Mouse (Mus musculus): ENCODE measurements at regions not wholly inside any gene's neighbourhood (a gene's known extent, or its start where the extent isn't known, plus 50 kb on each side); places are given as distances from the start of the nearest gene placed in this dataset.
"Not testable (repeated sequence)": the region's sequence is repeated elsewhere in the genome, so short reads cannot be mapped to it uniquely, and the experiment has no call there.

GRCm38 (mm10) chr6:68977959-68978358, 1442.4 kb upstream of the Tacstd2 start:
- no peak for DNase-seq (ENCODE audit: low spot score in 2 of 2)

DNA sequence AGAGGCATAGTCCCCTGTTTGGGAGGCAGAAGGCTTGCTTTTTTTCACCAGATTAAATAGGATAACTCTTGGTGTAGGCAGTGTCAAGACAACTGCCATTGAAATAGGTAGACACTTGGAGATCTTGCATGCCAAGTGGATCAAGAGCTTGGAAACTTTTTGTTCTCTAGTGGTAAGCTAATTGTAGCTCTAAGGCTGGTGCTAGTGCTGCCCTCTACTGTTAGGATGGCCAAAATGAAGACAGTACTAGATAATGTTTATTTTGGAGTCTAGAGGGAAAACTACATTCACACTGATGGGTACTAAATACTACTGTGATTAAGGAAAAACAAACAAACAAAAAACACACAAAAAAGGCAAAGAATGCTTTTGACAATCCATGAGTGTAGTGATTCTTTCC, 1428.4 kb upstream of the Tacstd2 start:
- no peak for DNase-seq (ENCODE audit: low spot score in 2 of 2)

- not testable (repeated sequence) for DNase-seq (ENCODE audit: low spot score in 2 of 2)
These were observed 1402.5 kb upstream of the Tacstd2 start for GRCm38 (mm10) chr6:68938104-68938503.

GRCm38 (mm10) chr6:68931860-68932259, 1396.3 kb upstream of the Tacstd2 start:
- not testable (repeated sequence) for DNase-seq (ENCODE audit: low spot score in 2 of 2)

GRCm38 (mm10) chr6:68915536-68915935, 1379.9 kb upstream of the Tacstd2 start:
- DNase-seq (ENCODE audit: low spot score in 2 of 2): no peak

DNA sequence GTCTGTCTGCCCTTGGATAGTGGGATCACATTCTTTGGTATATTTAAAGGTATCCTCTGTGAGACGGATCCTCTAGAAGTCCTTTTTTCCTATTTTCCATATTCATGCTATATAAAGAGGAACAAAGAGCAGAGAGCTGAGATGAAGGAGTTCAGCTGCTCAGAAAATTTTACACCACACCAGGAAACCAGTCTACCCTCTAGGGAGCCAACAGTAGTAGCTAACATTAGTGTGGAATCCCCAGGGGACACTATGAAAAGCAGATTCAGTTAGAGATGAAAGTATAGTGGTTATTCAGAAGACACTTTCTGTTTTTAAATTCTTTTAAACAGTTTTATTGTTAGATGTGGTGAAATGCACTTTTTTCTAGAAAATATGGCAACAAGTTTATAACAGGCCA, 1348.5 kb upstream of the Tacstd2 start:
- no peak for DNase-seq (ENCODE audit: low spot score in 2 of 2)

DNA sequence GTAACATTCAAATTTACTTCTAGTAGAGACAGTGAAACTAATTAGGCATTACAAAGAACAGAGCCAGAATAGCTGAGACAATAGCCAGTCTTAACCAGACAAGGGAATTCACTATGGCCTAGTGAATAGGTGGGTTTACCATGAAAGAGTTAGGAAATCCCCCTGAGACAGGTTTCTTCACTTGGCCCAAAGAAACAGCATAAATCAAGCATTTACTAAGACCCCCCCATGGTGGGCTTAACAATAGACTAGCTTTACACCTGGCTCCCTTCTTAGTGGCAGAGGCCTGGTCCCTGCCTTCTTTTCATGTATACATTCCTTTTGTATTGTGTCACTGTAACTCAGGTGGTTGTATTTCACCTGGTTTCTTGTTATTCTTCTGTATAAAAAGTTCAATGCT, 1317.2 kb upstream of the Tacstd2 start:
- not testable (repeated sequence) for DNase-seq (ENCODE audit: low spot score in 2 of 2)

DNA sequence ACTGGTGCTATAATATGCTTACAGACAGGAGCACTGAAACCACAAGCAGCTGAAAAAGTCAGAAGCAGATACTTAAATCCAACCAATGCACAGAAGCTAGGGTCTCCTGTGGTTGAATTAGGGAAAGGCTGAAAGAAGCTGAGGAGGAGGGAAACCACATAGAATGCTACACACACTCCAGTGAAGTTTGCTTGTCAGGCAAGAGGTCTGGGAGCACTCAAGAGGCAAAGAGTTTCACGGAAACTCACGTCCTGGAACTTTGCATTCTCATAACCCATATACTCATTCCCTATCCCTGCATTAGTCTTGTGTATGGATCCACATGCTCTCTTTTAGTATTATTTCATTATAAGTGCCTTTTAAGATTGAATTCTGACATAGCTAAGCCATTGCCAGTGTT, 1316.7 kb upstream of the Tacstd2 start:
- DNase-seq (ENCODE audit: low spot score in 2 of 2): no peak

GRCm38 (mm10) chr6:68835186-68835585, 1299.6 kb upstream of the Tacstd2 start:
- DNase-seq (ENCODE audit: low spot score in 2 of 2): no peak

GRCm38 (mm10) chr6:68834633-68835032, 1299.0 kb upstream of the Tacstd2 start:
- no peak for DNase-seq (ENCODE audit: low spot score in 2 of 2)

DNA sequence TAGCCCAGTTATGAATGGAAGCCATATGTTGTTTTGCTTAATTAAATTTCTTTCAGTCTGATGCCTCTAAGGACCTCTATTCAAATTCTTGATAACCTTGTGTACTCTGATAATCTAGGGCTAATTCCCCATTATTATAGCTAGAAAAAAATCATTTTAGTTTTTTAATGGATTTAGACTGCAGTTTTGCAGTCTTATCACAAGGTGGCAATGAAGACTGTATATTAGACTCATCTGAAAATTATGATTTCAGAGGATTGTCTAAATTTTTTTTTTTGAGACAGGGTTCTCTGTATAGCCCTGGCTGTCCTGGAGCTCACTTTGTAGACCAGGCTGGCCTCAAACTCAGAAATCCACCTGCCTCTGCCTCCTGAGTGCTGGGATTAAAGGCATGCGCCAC, 1292.9 kb upstream of the Tacstd2 start:
- not testable (repeated sequence) for DNase-seq (ENCODE audit: low spot score in 2 of 2)

DNA sequence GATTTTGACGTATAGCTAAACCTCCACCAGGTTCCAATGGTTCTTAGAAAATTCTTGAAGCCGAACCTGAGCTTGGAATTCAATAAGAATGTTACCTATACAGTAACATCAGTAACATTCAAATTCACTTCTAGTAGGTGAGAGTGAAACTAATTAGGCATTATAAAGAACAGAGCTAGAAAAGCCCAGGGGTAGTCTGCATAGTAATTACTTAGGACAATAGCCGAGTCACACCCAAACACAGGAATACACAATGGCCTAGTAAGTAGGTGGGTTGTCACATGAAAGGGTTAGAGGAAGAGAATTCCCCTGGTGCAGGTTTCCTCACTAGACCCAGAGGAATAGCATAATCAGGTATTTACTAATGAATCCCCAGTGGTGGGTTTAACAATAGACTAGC, 1277.8 kb upstream of the Tacstd2 start:
- DNase-seq (ENCODE audit: low spot score in 2 of 2): no peak

DNA sequence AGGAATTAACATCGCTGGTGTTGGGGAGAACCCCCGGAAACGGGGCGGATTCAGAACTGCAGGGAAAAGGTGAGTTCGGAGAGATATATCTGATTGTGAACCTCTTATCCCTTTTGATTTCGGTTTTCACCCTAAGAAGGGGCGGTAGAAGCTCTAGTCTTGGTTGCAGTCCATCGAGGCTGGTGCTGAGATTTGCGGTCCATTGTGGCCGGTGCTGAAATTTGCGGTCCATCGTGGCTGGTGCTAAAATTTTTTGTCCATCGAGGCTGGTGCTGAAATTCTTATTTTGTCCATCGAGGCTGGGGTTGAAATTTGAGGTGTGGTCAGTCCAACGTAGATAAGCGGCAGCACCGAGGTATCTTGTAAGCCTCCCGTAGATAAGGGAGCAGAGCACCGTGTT, 1263.6 kb upstream of the Tacstd2 start:
- not testable (repeated sequence) for DNase-seq (ENCODE audit: low spot score in 2 of 2)

DNA sequence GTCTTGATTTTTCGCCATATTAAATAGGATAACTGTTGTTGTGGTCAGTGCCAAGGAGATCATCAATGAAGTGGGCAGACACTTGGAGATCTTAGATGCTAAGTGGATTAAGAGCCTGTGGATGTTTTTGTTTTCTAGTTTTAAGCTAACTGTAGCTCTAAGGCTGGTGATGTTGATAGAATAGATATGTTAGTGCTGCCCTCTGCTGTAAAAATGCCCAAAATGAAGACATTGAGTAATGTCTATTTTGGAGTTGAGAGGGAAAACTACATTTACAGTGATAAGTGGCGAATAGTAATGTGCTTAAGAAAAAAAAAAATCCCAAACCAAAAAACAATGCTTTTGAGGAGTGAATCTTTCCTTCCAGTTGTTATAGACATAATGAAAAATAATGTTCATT, 1235.9 kb upstream of the Tacstd2 start:
- DNase-seq (ENCODE audit: low spot score in 2 of 2): no peak

- no peak for DNase-seq (ENCODE audit: low spot score in 2 of 2)
These were observed 1214.9 kb upstream of the Tacstd2 start for GRCm38 (mm10) chr6:68750451-68750850.

- no peak for DNase-seq (ENCODE audit: low spot score in 2 of 2)
These were observed 1214.1 kb upstream of the Tacstd2 start for GRCm38 (mm10) chr6:68749699-68750098.

GRCm38 (mm10) chr6:68738573-68738972, 1203.0 kb upstream of the Tacstd2 start:
- no peak for DNase-seq (ENCODE audit: low spot score in 2 of 2)

DNA sequence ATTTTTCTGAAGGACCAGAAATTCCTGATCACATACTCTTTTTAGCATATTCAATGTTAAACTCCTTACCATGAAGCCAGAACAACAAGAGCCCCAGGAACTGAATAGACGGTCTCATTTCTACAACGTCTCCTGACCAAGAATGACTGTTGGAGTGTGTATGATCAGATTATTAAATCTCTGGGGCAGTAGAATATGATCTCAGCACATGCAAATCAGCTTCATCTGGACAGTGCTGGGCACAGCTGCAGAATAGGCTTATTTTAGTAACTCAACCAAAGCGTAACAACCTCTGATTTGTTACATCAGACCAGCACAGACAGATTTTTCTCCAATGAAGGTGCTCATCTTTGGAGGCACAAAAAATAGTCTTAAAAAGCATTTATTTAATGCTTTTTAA, 1201.1 kb upstream of the Tacstd2 start:
- no peak for DNase-seq (ENCODE audit: low spot score in 2 of 2)

DNA sequence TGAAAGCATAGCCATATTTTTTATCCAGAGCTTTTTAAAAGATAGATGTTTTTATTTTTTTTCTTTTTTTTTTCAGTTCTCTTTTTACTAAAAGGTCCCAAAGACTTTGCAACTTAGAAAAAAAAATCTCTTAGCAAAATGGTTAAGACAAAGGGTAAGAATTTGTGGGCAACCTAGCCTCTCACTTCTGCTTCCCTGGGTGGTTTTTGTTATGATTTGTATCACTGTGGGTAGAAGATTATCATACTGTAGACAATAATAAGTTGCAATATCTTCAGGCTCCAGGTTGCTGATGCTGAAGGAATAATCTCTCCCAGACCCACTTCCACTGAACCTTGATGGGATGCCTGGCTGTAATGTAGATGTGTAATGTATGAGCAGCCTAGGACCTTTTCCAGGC, 1200.5 kb upstream of the Tacstd2 start:
- no peak for DNase-seq (ENCODE audit: low spot score in 2 of 2)

DNA sequence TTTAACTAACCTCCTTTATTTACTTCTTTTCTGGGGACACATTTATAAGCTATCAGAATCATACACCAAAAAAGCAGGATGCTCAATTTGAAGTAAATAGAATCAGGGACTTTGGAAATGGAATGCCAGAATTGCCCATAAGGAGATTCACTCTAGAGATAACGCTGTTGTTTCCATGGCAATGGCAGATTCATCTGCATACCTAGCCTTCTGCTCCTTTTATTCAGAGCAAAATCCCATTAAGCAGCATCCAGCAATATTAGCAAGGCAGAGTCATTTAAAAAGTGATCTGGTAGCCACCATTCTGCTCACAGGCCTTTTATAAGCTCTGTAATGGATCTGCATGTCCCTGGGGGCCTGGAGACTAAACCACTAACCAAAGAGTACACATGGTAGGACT, 1175.5 kb upstream of the Tacstd2 start:
- DNase-seq (ENCODE audit: low spot score in 2 of 2): not testable (repeated sequence)

- DNase-seq (ENCODE audit: low spot score in 2 of 2): not testable (repeated sequence)
These were observed 1168.8 kb upstream of the Tacstd2 start for GRCm38 (mm10) chr6:68704291-68704800.

GRCm38 (mm10) chr6:68680792-68681110, 1145.2 kb upstream of the Tacstd2 start:
- not testable (repeated sequence) for DNase-seq (ENCODE audit: low spot score in 2 of 2)

- DNase-seq (ENCODE audit: low spot score in 2 of 2): no peak
These were observed 1144.6 kb upstream of the Tacstd2 start for GRCm38 (mm10) chr6:68680099-68680791.
